Mouse (Mus musculus) embryo, embryonic 10.5 days (tissue): Measurements from ENCODE around the gene Gm37240.

Experiments used
- DNase-seq: peaks from one replicate; pipeline ENCODE4 v3.0.0-alpha.2; 2015; ENCODE audit warnings: low spot score

The Gm37240 gene

GRCm38 (mm10) chr3:85264963-85265362 is 622.4 kb downstream of the Gm37240 start:
- no peak for DNase-seq

GRCm38 (mm10) chr3:85264546-85264945 is 622.8 kb downstream of the Gm37240 start:
- no peak for DNase-seq

- no peak for DNase-seq
Measured at GRCm38 (mm10) chr3:85254526-85254925, 632.8 kb downstream of the Gm37240 start.

- DNase-seq, result no peak
Measured at GRCm38 (mm10) chr3:85251631-85252030, 635.7 kb downstream of the Gm37240 start.

- DNase-seq, result no peak
Measured at GRCm38 (mm10) chr3:85246131-85246530, 641.2 kb downstream of the Gm37240 start.

GRCm38 (mm10) chr3:85236546-85236945 is 650.8 kb downstream of the Gm37240 start:
- DNase-seq, result no peak

GRCm38 (mm10) chr3:85232846-85233245 is 654.5 kb downstream of the Gm37240 start:
- no peak for DNase-seq

GRCm38 (mm10) chr3:85222046-85222445 is 665.3 kb downstream of the Gm37240 start:
- no peak for DNase-seq

- no peak for DNase-seq
Measured at GRCm38 (mm10) chr3:85214926-85215325, 672.4 kb downstream of the Gm37240 start.

- DNase-seq, result no peak
Measured at GRCm38 (mm10) chr3:85212751-85213350, 674.5 kb downstream of the Gm37240 start.

GRCm38 (mm10) chr3:85209887-85210844 is 677.2 kb downstream of the Gm37240 start:
- no peak for DNase-seq

GRCm38 (mm10) chr3:85206475-85206874 is 680.8 kb downstream of the Gm37240 start:
- DNase-seq, result no peak

GRCm38 (mm10) chr3:85205911-85206310 is 681.4 kb downstream of the Gm37240 start:
- no peak for DNase-seq

GRCm38 (mm10) chr3:85203659-85204058 is 683.7 kb downstream of the Gm37240 start:
- DNase-seq, result peak; percentile 31

GRCm38 (mm10) chr3:85202726-85203125 is 684.6 kb downstream of the Gm37240 start:
- DNase-seq, result no peak

- no peak for DNase-seq
Measured at GRCm38 (mm10) chr3:85201785-85202184, 685.5 kb downstream of the Gm37240 start.

- DNase-seq, result no peak
Measured at GRCm38 (mm10) chr3:85198496-85198895, 688.8 kb downstream of the Gm37240 start.

- DNase-seq, result no peak
Measured at GRCm38 (mm10) chr3:85197148-85197547, 690.2 kb downstream of the Gm37240 start.

- no peak for DNase-seq
Measured at GRCm38 (mm10) chr3:85196591-85196990, 690.7 kb downstream of the Gm37240 start.

GRCm38 (mm10) chr3:85195068-85195481 is 692.2 kb downstream of the Gm37240 start:
- peak; percentile 12 for DNase-seq

GRCm38 (mm10) chr3:85189791-85190190 is 697.5 kb downstream of the Gm37240 start:
- no peak for DNase-seq

GRCm38 (mm10) chr3:85188364-85188763 is 699.0 kb downstream of the Gm37240 start:
- no peak for DNase-seq

GRCm38 (mm10) chr3:85186661-85187076 is 700.6 kb downstream of the Gm37240 start:
- DNase-seq, result no peak
